In genomic region chr2:60089528-60090247, GRCm38 (mm10) we compare ENCODE assay signal across 10 mouse cellular contexts.
DNase-seq lines count a peak whose midpoint lies in the region; ATAC-seq lines count a peak whose summit lies in the region.
"Had no signal": no experiment of that assay in that cellular context is flagged by ENCODE, and none has a peak within 500 bp of the region (broad histone marks: within the 10 kb centered on the region; RNA-seq: fewer than 3 reads in every experiment).

No protein-coding gene starts in this region.

- 0 out of 2 replicates have a peak overlapping the region, but pooled peaks have one; percentile 14 for H3K27ac ChIP-seq in heart, embryonic 15.5 days
- H3K27ac ChIP-seq in forebrain, embryonic 10.5 days, result peak overlapping the region; percentile 67
- no peak overlapping the region for H3K27ac ChIP-seq in intestine, embryonic 15.5 days
- peak overlapping the region; percentile 77 for H3K27ac ChIP-seq in midbrain, embryonic 14.5 days (replicated peaks; ENCODE audit: low read depth, low read length)

- no peak overlapping the region for H3K4me2 ChIP-seq in heart, embryonic 15.5 days
- 0 out of 2 replicates have a peak overlapping the region, but pooled peaks have one; percentile 22 for H3K4me2 ChIP-seq in intestine, embryonic 15.5 days (replicated peaks)
- peak overlapping the region; percentile 42 for H3K4me2 ChIP-seq in midbrain, embryonic 14.5 days (ENCODE audit: low read length)

- 78% methylated on average over 15 of the region's 15 CpGs for WGBS in heart, embryonic 15.5 days
- 56% methylated on average over 15 of the region's 15 CpGs for WGBS in forebrain, embryonic 10.5 days
- 65% methylated on average over 15 of the region's 15 CpGs for WGBS in intestine, embryonic 15.5 days
- WGBS in midbrain, embryonic 14.5 days, result 38% methylated on average over 15 of the region's 15 CpGs

- ATAC-seq in heart, embryonic 15.5 days (replicated peaks; ENCODE audit: insufficient number of reproducible peaks, insufficient read depth, low FRiP score, low read depth), result no peak
- ATAC-seq in intestine, embryonic 15.5 days, result 0 out of 2 replicates have a peak, but pooled peaks have one; percentile 54
- ATAC-seq in midbrain, embryonic 14.5 days (ENCODE audit: low FRiP score, low TSS enrichment), result no peak

- no peaks in the 10 kb centered on the region for H3K9me3 ChIP-seq in heart, embryonic 15.5 days (replicated peaks)
- H3K9me3 ChIP-seq in forebrain, embryonic 10.5 days, result no peaks in the 10 kb centered on the region; the same call in 1 of the 2 replicates
- H3K9me3 ChIP-seq in intestine, embryonic 15.5 days, result no peaks in the 10 kb centered on the region
- no peaks in the 10 kb centered on the region for H3K9me3 ChIP-seq in midbrain, embryonic 14.5 days (ENCODE audit: control insufficient read depth, low read length)

- DNase-seq in heart, postnatal 4 days, result no peak
- no peak for DNase-seq in forebrain, embryonic 10.5 days (ENCODE audit: extremely low spot score, low spot score)
- DNase-seq in midbrain, embryonic 14.5 days, result peak; percentile 63
- no peak for DNase-seq in frontal cortex, postnatal 25 days (ENCODE audit: low spot score in 2 of 2)
- no peak for DNase-seq in embryo, embryonic 11 days
- DNase-seq in frontal cortex, postnatal 14 days (ENCODE audit: low spot score in 2 of 2), result no peak
- DNase-seq: adrenal gland, postnatal 25 days had no signal

- peaks cover 23% of the 10 kb centered on the region for H3K4me1 ChIP-seq in heart, embryonic 15.5 days (replicated peaks)
- H3K4me1 ChIP-seq in forebrain, embryonic 10.5 days, result peaks cover 18% of the 10 kb centered on the region
- H3K4me1 ChIP-seq in intestine, embryonic 15.5 days (replicated peaks), result peaks cover 7% of the 10 kb centered on the region; the same call in 1 of the 2 replicates
- peaks cover 2% of the 10 kb centered on the region; the same call in 1 of the 2 replicates for H3K4me1 ChIP-seq in midbrain, embryonic 14.5 days (ENCODE audit: control insufficient read depth, insufficient read depth, low read length)

- H3K36me3 ChIP-seq in heart, embryonic 15.5 days, result no peaks in the 10 kb centered on the region
- peaks cover 21% of the 10 kb centered on the region for H3K36me3 ChIP-seq in forebrain, embryonic 10.5 days (replicated peaks)
- no peaks in the 10 kb centered on the region for H3K36me3 ChIP-seq in intestine, embryonic 15.5 days
- H3K36me3 ChIP-seq in midbrain, embryonic 14.5 days (ENCODE audit: control insufficient read depth, insufficient read depth, low read length), result no peaks in the 10 kb centered on the region

- no peak overlapping the region for H3K9ac ChIP-seq in heart, embryonic 15.5 days
- no peak overlapping the region for H3K9ac ChIP-seq in intestine, embryonic 15.5 days
- H3K9ac ChIP-seq in midbrain, embryonic 14.5 days (replicated peaks; ENCODE audit: low read length), result peak overlapping the region; percentile 43; the same call in 1 of the 2 replicates

- no peak overlapping the region for H3K4me3 ChIP-seq in heart, embryonic 15.5 days
- H3K4me3 ChIP-seq in forebrain, embryonic 10.5 days, result peak overlapping the region; percentile 16; the same call in 1 of the 2 replicates
- H3K4me3 ChIP-seq in intestine, embryonic 15.5 days (replicated peaks), result no peak overlapping the region
- H3K4me3 ChIP-seq in midbrain, embryonic 14.5 days (replicated peaks; ENCODE audit: low read depth, low read length), result peak overlapping the region; percentile 9; the same call in 1 of the 2 replicates

- H3K27me3 ChIP-seq in heart, embryonic 15.5 days, result no peaks in the 10 kb centered on the region
- H3K27me3 ChIP-seq in forebrain, embryonic 10.5 days (ENCODE audit: poor library complexity, severe bottlenecking), result no peaks in the 10 kb centered on the region
- H3K27me3 ChIP-seq in intestine, embryonic 15.5 days (replicated peaks), result no peaks in the 10 kb centered on the region
- H3K27me3 ChIP-seq in midbrain, embryonic 14.5 days (ENCODE audit: control insufficient read depth, insufficient read depth, low read length), result no peaks in the 10 kb centered on the region
- H3K27me3 ChIP-seq: CH12.LX had no signal

Comparison
In these comparisons a context has a peak if more than half of its experiments do, and no peak if none do; other contexts are left out.
1. H3K4me3 ChIP-seq: peak in forebrain, embryonic 10.5 days (single experiment) and midbrain, embryonic 14.5 days (single experiment); none in heart, embryonic 15.5 days (single experiment) and intestine, embryonic 15.5 days (single experiment).